8 mouse cellular contexts compared by ENCODE assay signal in genomic region chr2:27887461-27888264, GRCm38 (mm10). TPM values are rescaled to one million over a fixed set of nuclear protein-coding genes. Genes with fewer than 3 reads are reported as not detected.
A peak's percentile ranks its signal among the peaks of the same experiment; 100 is the strongest.
DNase-seq lines count a peak whose midpoint lies in the region; ATAC-seq and TF ChIP-seq lines count a peak whose summit lies in the region.

No protein-coding gene starts in this region.

- no peak for TF ChIP-seq CTCF in cerebellum, adult 2 months (IDR thresholded peaks at IDR 0.05; ENCODE audit: borderline replicate concordance, insufficient read depth, low read depth, low read length)

- 12% methylated on average over 11 of the region's 11 CpGs for WGBS in embryonic facial prominence, embryonic 14.5 days
- WGBS in hindbrain, embryonic 13.5 days, result 26% methylated on average over 11 of the region's 11 CpGs
- 24% methylated on average over 11 of the region's 11 CpGs for WGBS in liver, embryonic 15.5 days (ENCODE audit: insufficient replicate concordance)
- WGBS in cerebellum, adult 2 months, result 44% methylated on average over 11 of the region's 11 CpGs

- H3K4me2 ChIP-seq in embryonic facial prominence, embryonic 14.5 days (ENCODE audit: low read depth, low read length), result peak overlapping the region; percentile 81
- peak overlapping the region; percentile 94 for H3K4me2 ChIP-seq in hindbrain, embryonic 13.5 days
- peak overlapping the region; percentile 21; the same call in 1 of the 2 replicates for H3K4me2 ChIP-seq in liver, embryonic 15.5 days

- no peak for ATAC-seq in embryonic facial prominence, embryonic 14.5 days (ENCODE audit: low read depth)
- no peak for ATAC-seq in hindbrain, embryonic 13.5 days (ENCODE audit: low FRiP score)
- ATAC-seq in liver, embryonic 15.5 days (ENCODE audit: insufficient read depth), result no peak

- H3K9ac ChIP-seq in embryonic facial prominence, embryonic 14.5 days (ENCODE audit: low read depth, low read length), result peak overlapping the region; percentile 96
- peak overlapping the region; percentile 72 for H3K9ac ChIP-seq in hindbrain, embryonic 13.5 days
- H3K9ac ChIP-seq in liver, embryonic 15.5 days, result no peak overlapping the region

- peaks cover 37% of the 10 kb centered on the region for H3K4me1 ChIP-seq in embryonic facial prominence, embryonic 14.5 days (ENCODE audit: control insufficient read depth, insufficient read depth, low read length)
- peaks cover 42% of the 10 kb centered on the region for H3K4me1 ChIP-seq in hindbrain, embryonic 13.5 days (replicated peaks)
- peaks cover 8% of the 10 kb centered on the region; the same call in 1 of the 2 replicates for H3K4me1 ChIP-seq in liver, embryonic 15.5 days (replicated peaks)
- no peaks in the 10 kb centered on the region for H3K4me1 ChIP-seq in cerebellum, adult 2 months (ENCODE audit: control insufficient read depth, insufficient read depth, low read length)

- no peak for TF ChIP-seq POLR2A in cerebellum, adult 2 months (IDR thresholded peaks at IDR 0.05; ENCODE audit: borderline replicate concordance, insufficient read depth, low read length)

- H3K9me3 ChIP-seq in embryonic facial prominence, embryonic 14.5 days (ENCODE audit: control insufficient read depth, low read length), result no peaks in the 10 kb centered on the region
- H3K9me3 ChIP-seq in hindbrain, embryonic 13.5 days, result no peaks in the 10 kb centered on the region
- no peaks in the 10 kb centered on the region for H3K9me3 ChIP-seq in liver, embryonic 15.5 days (replicated peaks)

- DNase-seq in adrenal gland, adult 2 months, result peak; percentile 72
- no peak for DNase-seq in adrenal gland, postnatal 4 days (ENCODE audit: low spot score in 2 of 2)
- DNase-seq in embryonic facial prominence, embryonic 14.5 days (ENCODE audit: low spot score), result no peak
- peak; percentile 13 for DNase-seq in yolk sac, embryonic 10.5 days (ENCODE audit: low spot score)
- no peak for DNase-seq in layer of hippocampus, postnatal 10 days (ENCODE audit: low spot score in 2 of 2)
- no peak for DNase-seq in cerebellum, adult 2 months

- H3K27ac ChIP-seq in embryonic facial prominence, embryonic 14.5 days (replicated peaks; ENCODE audit: low read depth, low read length), result peak overlapping the region; percentile 96
- no peak overlapping the region for H3K27ac ChIP-seq in hindbrain, embryonic 13.5 days
- H3K27ac ChIP-seq in liver, embryonic 15.5 days (replicated peaks), result no peak overlapping the region
- no peak overlapping the region for H3K27ac ChIP-seq in cerebellum, adult 2 months (ENCODE audit: insufficient read depth, low read length)

- peaks cover 5% of the 10 kb centered on the region; the same call in 1 of the 2 replicates for H3K36me3 ChIP-seq in embryonic facial prominence, embryonic 14.5 days (ENCODE audit: control insufficient read depth, insufficient read depth, low read length)
- no peaks in the 10 kb centered on the region for H3K36me3 ChIP-seq in hindbrain, embryonic 13.5 days
- H3K36me3 ChIP-seq in liver, embryonic 15.5 days (replicated peaks), result no peaks in the 10 kb centered on the region

- H3K27me3 ChIP-seq in embryonic facial prominence, embryonic 14.5 days (replicated peaks; ENCODE audit: control insufficient read depth, insufficient read depth, low read length), result no peaks in the 10 kb centered on the region
- peaks cover 55% of the 10 kb centered on the region for H3K27me3 ChIP-seq in hindbrain, embryonic 13.5 days
- peaks cover 80% of the 10 kb centered on the region for H3K27me3 ChIP-seq in liver, embryonic 15.5 days
- H3K27me3 ChIP-seq in cerebellum, adult 2 months (ENCODE audit: control insufficient read depth, insufficient read depth, low read length), result peaks cover 2% of the 10 kb centered on the region; the same call in 1 of the 2 replicates

- H3K4me3 ChIP-seq in embryonic facial prominence, embryonic 14.5 days (ENCODE audit: low read depth, low read length), result peak overlapping the region; percentile 84
- H3K4me3 ChIP-seq in hindbrain, embryonic 13.5 days, result peak overlapping the region; percentile 52
- peak overlapping the region; percentile 50 for H3K4me3 ChIP-seq in liver, embryonic 15.5 days (replicated peaks)
- H3K4me3 ChIP-seq in cerebellum, adult 2 months (replicated peaks; ENCODE audit: insufficient read depth, low read depth, low read length), result no peak overlapping the region

RNA-seq across cellular contexts. Expression of gene Col5a1, which starts 1.4 kb away (rescaled TPM):
- 10 to 100 TPM; 36.4 to 37.1 TPM for total RNA-seq in adrenal gland, adult 2 months (2021)
- polyA plus RNA-seq in adrenal gland, adult 2 months (2012; rRNA removed), result 20.1 and 21.3 TPM in 2 replicates
- 100 to 1,000 TPM; 132 to 140 TPM for total RNA-seq in adrenal gland, postnatal 4 days (2021)
- polyA plus RNA-seq in embryonic facial prominence, embryonic 14.5 days (2014; fragmentation: Nextera tagmentation; extraction: Ambion mirVana), result 253 and 258 TPM in 2 replicates
- 15.4 and 16.3 TPM in 2 replicates for polyA plus RNA-seq in hindbrain, embryonic 13.5 days (2015; fragmentation: Nextera tagmentation; extraction: Ambion mirVana)
- 11.2 and 12.7 TPM in 2 replicates for polyA plus RNA-seq in liver, embryonic 15.5 days (2015; fragmentation: Nextera tagmentation; extraction: Ambion mirVana)
- 10 to 100 TPM in 1 of 2 experiments, 1 to 10 TPM in 1; 9.9 to 10.8 TPM for total RNA-seq in layer of hippocampus, postnatal 10 days (2021)
- polyA plus RNA-seq in cerebellum, adult 2 months (2012; rRNA removed), result 12.9 and 15.3 TPM in 2 replicates

Comparison
In these comparisons a context has a peak if more than half of its experiments do, and no peak if none do; other contexts are left out.
1. DNase-seq: peak in adrenal gland, adult 2 months (single experiment) and yolk sac, embryonic 10.5 days (single experiment); none in adrenal gland, postnatal 4 days (0 of 2), embryonic facial prominence, embryonic 14.5 days (single experiment), layer of hippocampus, postnatal 10 days (0 of 2) and cerebellum, adult 2 months (0 of 2).
2. H3K4me2 ChIP-seq: peak in every context shown above with its lines; median percentile 94 in hindbrain, embryonic 13.5 days; 81 in embryonic facial prominence, embryonic 14.5 days; 21 in liver, embryonic 15.5 days.
3. RNA of gene Col5a1, which starts 1.4 kb away (polyA plus RNA-seq): 253 to 258 TPM in embryonic facial prominence, embryonic 14.5 days; 20.1 to 21.3 TPM in adrenal gland, adult 2 months, 15.4 to 16.3 TPM in hindbrain, embryonic 13.5 days, 12.9 to 15.3 TPM in cerebellum, adult 2 months and 11.2 to 12.7 TPM in liver, embryonic 15.5 days; every median in the first group is over 10 times any median in the second.